Comparison of ENCODE assay signal across 28 mouse cellular contexts in the genomic region with DNA sequence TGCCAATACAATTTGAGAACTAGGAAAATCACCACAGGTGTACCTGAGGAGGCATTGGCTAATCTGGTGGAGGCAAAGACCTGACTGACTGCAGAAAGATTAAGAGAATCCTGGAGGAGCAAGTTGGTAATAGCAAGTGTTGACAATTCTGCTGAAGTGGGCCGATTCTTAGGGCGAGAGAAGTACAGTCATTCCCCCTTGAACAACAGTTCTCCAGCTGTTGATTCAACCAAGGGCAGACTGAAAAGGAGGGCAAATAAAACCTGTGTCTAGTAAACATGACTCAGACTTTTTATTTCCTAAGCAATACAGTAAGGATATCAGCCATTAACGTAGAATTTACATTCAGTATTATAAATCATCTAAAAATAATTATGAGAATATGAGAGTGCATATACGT. TPM values are rescaled to one million over a fixed set of nuclear protein-coding genes. Genes with fewer than 3 reads are reported as not detected.
DNase-seq lines count a peak whose midpoint lies in the region; ATAC-seq and TF ChIP-seq lines count a peak whose summit lies in the region.
"Had no signal": no experiment of that assay in that cellular context is flagged by ENCODE, and none has a peak within 500 bp of the region (broad histone marks: within the 10 kb centered on the region; RNA-seq: fewer than 3 reads in every experiment).

No protein-coding gene starts in this region.

- H3K9ac ChIP-seq in liver, adult 2 months (ENCODE audit: low read depth, low read length) = no peak overlapping the region
- H3K9ac ChIP-seq in neural tube, embryonic 13.5 days = no peak overlapping the region
- H3K9ac ChIP-seq in neural tube, embryonic 15.5 days (replicated peaks) = no peak overlapping the region
- H3K9ac ChIP-seq in stomach, postnatal 0 days (ENCODE audit: low read length) = no peak overlapping the region
- H3K9ac ChIP-seq: heart, embryonic 13.5 days; limb, embryonic 12.5 days; liver, embryonic 14.5 days; lung, embryonic 15.5 days; midbrain, embryonic 15.5 days had no signal

- peaks cover 50% of the 10 kb centered on the region for H3K79me2 ChIP-seq in liver, adult 2 months (ENCODE audit: control insufficient read depth, insufficient read depth, low read length)

- no peaks in the 10 kb centered on the region for H3K9me3 ChIP-seq in neural tube, embryonic 13.5 days
- no peaks in the 10 kb centered on the region for H3K9me3 ChIP-seq in neural tube, embryonic 15.5 days (replicated peaks)
- H3K9me3 ChIP-seq in stomach, postnatal 0 days (ENCODE audit: control insufficient read depth, low read length) = no peaks in the 10 kb centered on the region
- H3K9me3 ChIP-seq: heart, embryonic 13.5 days; hindbrain, embryonic 10.5 days; limb, embryonic 12.5 days; lung, embryonic 15.5 days; midbrain, embryonic 10.5 days; midbrain, embryonic 15.5 days had no signal

- no peak for TF ChIP-seq EP300 in stomach, postnatal 0 days (optimal IDR thresholded peaks at IDR 0.05)

- DNase-seq in heart, adult 11 months = peak; percentile 53
- no peak for DNase-seq in heart, adult 18-20 months
- no peak for DNase-seq in liver, adult 2 months (ENCODE audit: extremely low read depth, low read depth, low spot score)
- no peak for DNase-seq in liver
- DNase-seq in stomach, postnatal 0 days (ENCODE audit: low spot score) = no peak
- no peak for DNase-seq in thymus, adult 18-20 months
- DNase-seq: adrenal gland, adult 2 months; adrenal gland, postnatal 36 days; B cell, adult 2 months; cerebellum, adult 2 months; cerebellum, postnatal 14 days; gastrocnemius, postnatal 25 days; heart, adult 2 months; heart, postnatal 14 days; kidney, adult 18-20 months; thymus, postnatal 14 days had no signal

- no peaks in the 10 kb centered on the region for H3K36me3 ChIP-seq in liver, adult 2 months (ENCODE audit: control insufficient read depth, insufficient read depth, low read length)
- H3K36me3 ChIP-seq in neural tube, embryonic 13.5 days = peaks cover 8% of the 10 kb centered on the region; the same call in 1 of the 2 replicates
- no peaks in the 10 kb centered on the region for H3K36me3 ChIP-seq in neural tube, embryonic 15.5 days
- H3K36me3 ChIP-seq in stomach, postnatal 0 days (ENCODE audit: control insufficient read depth, insufficient read depth, low read length) = no peaks in the 10 kb centered on the region
- H3K36me3 ChIP-seq: midbrain, embryonic 15.5 days had no signal

- ATAC-seq in neural tube, embryonic 13.5 days (ENCODE audit: low read depth) = no peak
- no peak for ATAC-seq in neural tube, embryonic 15.5 days (ENCODE audit: low FRiP score)
- ATAC-seq in stomach, postnatal 0 days (ENCODE audit: low FRiP score, low TSS enrichment) = peak; percentile 55; the same call in 1 of the 2 replicates
- ATAC-seq: activated CD4-positive, CD25-positive, alpha-beta regulatory T cell, adult 4 months; hindbrain, embryonic 16.5 days; midbrain, embryonic 15.5 days had no signal

- WGBS in liver, adult 2 months = 37% methylated on average over 4 of the region's 4 CpGs
- 79% methylated on average over 4 of the region's 4 CpGs for WGBS in neural tube, embryonic 13.5 days
- 75% methylated on average over 4 of the region's 4 CpGs for WGBS in neural tube, embryonic 15.5 days
- 36% methylated on average over 4 of the region's 4 CpGs for WGBS in stomach, postnatal 0 days

- peak overlapping the region; percentile 73 for H3K27ac ChIP-seq in liver, adult 2 months (replicated peaks; ENCODE audit: insufficient read depth, low read depth, low read length)
- 0 out of 2 replicates have a peak overlapping the region, but pooled peaks have one; percentile 14 for H3K27ac ChIP-seq in neural tube, embryonic 13.5 days (replicated peaks)
- H3K27ac ChIP-seq in neural tube, embryonic 15.5 days (replicated peaks) = no peak overlapping the region
- H3K27ac ChIP-seq in stomach, postnatal 0 days (replicated peaks) = no peak overlapping the region
- H3K27ac ChIP-seq: heart, adult 2 months; heart, embryonic 13.5 days; hindbrain, embryonic 10.5 days; left cerebral cortex, adult 2 months; limb, embryonic 12.5 days; liver, embryonic 14.5 days; midbrain, embryonic 10.5 days; midbrain, embryonic 15.5 days had no signal

- TF ChIP-seq POLR2A in liver, adult 2 months (IDR thresholded peaks at IDR 0.05; ENCODE audit: extremely low read depth, insufficient read depth, low read length) = no peak

- H3K4me3 ChIP-seq in liver, adult 2 months (ENCODE audit: insufficient read depth, low read depth, low read length) = no peak overlapping the region
- H3K4me3 ChIP-seq in neural tube, embryonic 13.5 days = no peak overlapping the region
- H3K4me3 ChIP-seq in neural tube, embryonic 15.5 days (replicated peaks) = no peak overlapping the region
- H3K4me3 ChIP-seq in stomach, postnatal 0 days (ENCODE audit: low read depth, low read length) = no peak overlapping the region
- H3K4me3 ChIP-seq: heart, adult 2 months; heart, embryonic 13.5 days; hindbrain, embryonic 10.5 days; left cerebral cortex, adult 2 months; limb, embryonic 12.5 days; lung, embryonic 15.5 days; midbrain, embryonic 10.5 days; midbrain, embryonic 15.5 days had no signal

- H3K27me3 ChIP-seq in liver, adult 2 months (ENCODE audit: control insufficient read depth, insufficient read depth, low read length) = no peaks in the 10 kb centered on the region
- H3K27me3 ChIP-seq in neural tube, embryonic 13.5 days = no peaks in the 10 kb centered on the region
- no peaks in the 10 kb centered on the region for H3K27me3 ChIP-seq in neural tube, embryonic 15.5 days (replicated peaks)
- no peaks in the 10 kb centered on the region for H3K27me3 ChIP-seq in stomach, postnatal 0 days (ENCODE audit: control insufficient read depth, insufficient read depth, low read length)
- H3K27me3 ChIP-seq: heart, embryonic 13.5 days; limb, embryonic 12.5 days; lung, embryonic 15.5 days; midbrain, embryonic 15.5 days had no signal

- no peak overlapping the region for H3K4me2 ChIP-seq in neural tube, embryonic 13.5 days
- H3K4me2 ChIP-seq in neural tube, embryonic 15.5 days = no peak overlapping the region
- no peak overlapping the region for H3K4me2 ChIP-seq in stomach, postnatal 0 days (replicated peaks; ENCODE audit: low read depth)
- H3K4me2 ChIP-seq: heart, embryonic 13.5 days; limb, embryonic 12.5 days; lung, embryonic 15.5 days; midbrain, embryonic 15.5 days had no signal

- no peak for TF ChIP-seq CTCF in liver, adult 2 months (IDR thresholded peaks at IDR 0.05; ENCODE audit: low read depth, low read length)
- no peak for TF ChIP-seq CTCF in stomach, postnatal 0 days (IDR thresholded peaks at IDR 0.05; ENCODE audit: low read depth)

- H3K4me1 ChIP-seq in liver, adult 2 months (ENCODE audit: control insufficient read depth, insufficient read depth, low read length) = peaks cover 49% of the 10 kb centered on the region
- peaks cover 68% of the 10 kb centered on the region for H3K4me1 ChIP-seq in neural tube, embryonic 13.5 days (replicated peaks)
- peaks cover 68% of the 10 kb centered on the region for H3K4me1 ChIP-seq in neural tube, embryonic 15.5 days
- H3K4me1 ChIP-seq in stomach, postnatal 0 days (replicated peaks; ENCODE audit: control insufficient read depth, insufficient read depth) = peaks cover 14% of the 10 kb centered on the region

RNA-seq across cellular contexts. Expression of gene Tnpo1, which starts 10.6 kb away (rescaled TPM):
- total RNA-seq in heart, adult 18-20 months (2021) = 10 to 100 TPM; 59.2 to 70.0 TPM
- 56.1 and 62.7 TPM in 2 replicates for total RNA-seq in liver, adult 2 months (2014; rRNA removed)
- polyA plus RNA-seq in liver, adult 2 months (2012; rRNA removed) = 10.7 and 11.3 TPM in 2 replicates
- 51.9 and 63.7 TPM in 2 replicates for polyA plus RNA-seq in neural tube, embryonic 13.5 days (2015; fragmentation: Nextera tagmentation; extraction: Ambion mirVana)
- polyA plus RNA-seq in neural tube, embryonic 15.5 days (2015; fragmentation: Nextera tagmentation; extraction: Ambion mirVana) = 41.1 and 46.6 TPM in 2 replicates
- 17.1 and 20.7 TPM in 2 replicates for polyA plus RNA-seq in stomach, postnatal 0 days (2015; fragmentation: Nextera tagmentation; extraction: Ambion mirVana)

Comparison
In these comparisons a context has a peak if more than half of its experiments do, and no peak if none do; other contexts are left out.
1. H3K27ac ChIP-seq: peak in liver, adult 2 months (single experiment) and neural tube, embryonic 13.5 days (single experiment); none in neural tube, embryonic 15.5 days (single experiment) and stomach, postnatal 0 days (single experiment).